In the genomic region with DNA sequence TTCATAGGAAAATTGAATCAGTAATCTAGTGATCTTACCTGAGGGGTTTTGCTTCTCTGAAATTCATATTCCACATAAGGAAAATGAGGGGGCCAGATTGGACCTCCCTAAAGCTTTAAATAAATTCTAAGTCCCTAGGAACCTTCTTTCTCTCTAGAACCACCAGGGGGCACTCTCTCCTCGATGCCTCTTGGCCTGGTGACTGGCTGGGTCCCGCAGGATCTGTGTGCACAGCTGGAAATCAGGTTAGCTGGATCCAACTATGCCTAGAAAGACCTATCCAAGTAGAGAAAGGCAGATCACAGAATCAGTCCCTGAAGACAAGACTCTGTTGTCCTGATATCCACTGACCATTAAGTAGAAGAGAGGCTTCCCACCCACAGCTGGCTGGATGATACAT, we compare ENCODE assay signal across 9 mouse cellular contexts. TPM values are rescaled to one million over a fixed set of nuclear protein-coding genes. Genes with fewer than 3 reads are reported as not detected.
DNase-seq lines count a peak whose midpoint lies in the region; ATAC-seq and TF ChIP-seq lines count a peak whose summit lies in the region.
"Had no signal": no experiment of that assay in that cellular context is flagged by ENCODE, and none has a peak within 500 bp of the region (broad histone marks: within the 10 kb centered on the region; RNA-seq: fewer than 3 reads in every experiment).

No protein-coding gene starts in this region.

- no peak overlapping the region for H3K27ac ChIP-seq in forebrain, embryonic 11.5 days (ENCODE audit: low read depth, low read length)
- H3K27ac ChIP-seq in forebrain, embryonic 15.5 days (replicated peaks) = no peak overlapping the region
- H3K27ac ChIP-seq in lung, embryonic 14.5 days (ENCODE audit: low read depth) = no peak overlapping the region
- 0 out of 2 replicates have a peak overlapping the region, but pooled peaks have one; percentile 14 for H3K27ac ChIP-seq in stomach, embryonic 16.5 days (ENCODE audit: low read length)
- H3K27ac ChIP-seq: macrophage had no signal

- no peak for TF ChIP-seq POLR2A in brain, embryonic 14.5 days (IDR thresholded peaks at IDR 0.05; ENCODE audit: borderline replicate concordance, extremely low read depth, insufficient read depth, insufficient read length, poor library complexity, severe bottlenecking)

- TF ChIP-seq CTCF in brain, embryonic 14.5 days (IDR thresholded peaks at IDR 0.05; ENCODE audit: borderline replicate concordance, extremely low read depth, insufficient read depth, insufficient read length) = peak; percentile 85
- peak; percentile 92 for TF ChIP-seq CTCF in lung, embryonic 14.5 days (IDR thresholded peaks at IDR 0.05; ENCODE audit: low read depth)

- no peak overlapping the region for H3K9ac ChIP-seq in forebrain, embryonic 11.5 days (ENCODE audit: low read length)
- H3K9ac ChIP-seq in forebrain, embryonic 15.5 days (replicated peaks) = no peak overlapping the region
- no peak overlapping the region for H3K9ac ChIP-seq in lung, embryonic 14.5 days
- H3K9ac ChIP-seq in stomach, embryonic 16.5 days (ENCODE audit: low read length) = no peak overlapping the region

- H3K4me3 ChIP-seq in forebrain, embryonic 11.5 days (ENCODE audit: low read depth, low read length) = no peak overlapping the region
- no peak overlapping the region for H3K4me3 ChIP-seq in forebrain, embryonic 15.5 days
- no peak overlapping the region for H3K4me3 ChIP-seq in lung, embryonic 14.5 days (ENCODE audit: low read depth, low read length)
- H3K4me3 ChIP-seq in stomach, embryonic 16.5 days (replicated peaks; ENCODE audit: low read length) = no peak overlapping the region

- no peaks in the 10 kb centered on the region for H3K36me3 ChIP-seq in forebrain, embryonic 11.5 days (ENCODE audit: control insufficient read depth, insufficient read depth, low read length)
- no peaks in the 10 kb centered on the region for H3K36me3 ChIP-seq in forebrain, embryonic 15.5 days
- H3K36me3 ChIP-seq in lung, embryonic 14.5 days (ENCODE audit: insufficient read depth) = peaks cover 11% of the 10 kb centered on the region
- 0 out of 2 replicates have a peak, but pooled peaks cover under 1% of the 10 kb centered on the region for H3K36me3 ChIP-seq in stomach, embryonic 16.5 days (ENCODE audit: control insufficient read depth, insufficient read depth, low read length)

- ATAC-seq in forebrain, embryonic 11.5 days (replicated peaks; ENCODE audit: low FRiP score) = no peak
- no peak for ATAC-seq in forebrain, embryonic 15.5 days (replicated peaks)
- ATAC-seq in lung, embryonic 14.5 days (ENCODE audit: insufficient read depth) = no peak
- peak; percentile 39; the same call in 1 of the 2 replicates for ATAC-seq in stomach, embryonic 16.5 days (ENCODE audit: insufficient read depth, low FRiP score)

- H3K4me1 ChIP-seq in forebrain, embryonic 11.5 days (replicated peaks; ENCODE audit: control insufficient read depth, insufficient read depth, low read length) = no peaks in the 10 kb centered on the region
- 0 out of 2 replicates have a peak, but pooled peaks cover 3% of the 10 kb centered on the region for H3K4me1 ChIP-seq in forebrain, embryonic 15.5 days
- no peaks in the 10 kb centered on the region for H3K4me1 ChIP-seq in lung, embryonic 14.5 days (ENCODE audit: insufficient read depth)
- H3K4me1 ChIP-seq in stomach, embryonic 16.5 days (ENCODE audit: control insufficient read depth, insufficient read depth, low read length) = no peaks in the 10 kb centered on the region

- no peaks in the 10 kb centered on the region for H3K27me3 ChIP-seq in forebrain, embryonic 11.5 days (ENCODE audit: control insufficient read depth, insufficient read depth, low read length)
- no peaks in the 10 kb centered on the region for H3K27me3 ChIP-seq in forebrain, embryonic 15.5 days
- H3K27me3 ChIP-seq in lung, embryonic 14.5 days (ENCODE audit: insufficient read depth, low read length) = no peaks in the 10 kb centered on the region
- H3K27me3 ChIP-seq in stomach, embryonic 16.5 days (ENCODE audit: control insufficient read depth, insufficient read depth, low read length) = no peaks in the 10 kb centered on the region

- no peaks in the 10 kb centered on the region for H3K9me3 ChIP-seq in forebrain, embryonic 11.5 days (ENCODE audit: control insufficient read depth, low read length)
- no peaks in the 10 kb centered on the region for H3K9me3 ChIP-seq in forebrain, embryonic 15.5 days
- no peaks in the 10 kb centered on the region for H3K9me3 ChIP-seq in lung, embryonic 14.5 days (ENCODE audit: low read depth, low read length)
- H3K9me3 ChIP-seq in stomach, embryonic 16.5 days (replicated peaks; ENCODE audit: control insufficient read depth, low read length) = no peaks in the 10 kb centered on the region

- 0% methylated on average over 2 of the region's 2 CpGs for WGBS in forebrain, embryonic 11.5 days
- WGBS in forebrain, embryonic 15.5 days = 2% methylated on average over 2 of the region's 2 CpGs
- 0% methylated on average over 2 of the region's 2 CpGs for WGBS in lung, embryonic 14.5 days
- 0% methylated on average over 2 of the region's 2 CpGs for WGBS in stomach, embryonic 16.5 days

- no peak overlapping the region for H3K4me2 ChIP-seq in forebrain, embryonic 11.5 days (ENCODE audit: low read depth, low read length, severe bottlenecking)
- H3K4me2 ChIP-seq in forebrain, embryonic 15.5 days (replicated peaks) = no peak overlapping the region
- H3K4me2 ChIP-seq in lung, embryonic 14.5 days = no peak overlapping the region
- no peak overlapping the region for H3K4me2 ChIP-seq in stomach, embryonic 16.5 days (ENCODE audit: low read depth, low read length)

- DNase-seq in forebrain, embryonic 11.5 days (ENCODE audit: low spot score) = peak; percentile 76
- DNase-seq in B cell, adult 2 months = peak; percentile 36 to 37
- peak; percentile 83 for DNase-seq in brain, embryonic 14.5 days (ENCODE audit: low read depth)
- peak; percentile 21 to 63 for DNase-seq in frontal cortex, postnatal 36 days (ENCODE audit: low spot score in 2 of 2)
- DNase-seq in kidney, postnatal 10 days = peak; percentile 83
- DNase-seq in lung, embryonic 14.5 days = peak; percentile 96

RNA-seq across cellular contexts. Expression of gene Sparc, which starts 33.2 kb away (rescaled TPM):
- 348 and 407 TPM in 2 replicates for polyA plus RNA-seq in forebrain, embryonic 11.5 days (2014; fragmentation: Nextera tagmentation; extraction: Ambion mirVana)
- 320 and 352 TPM in 2 replicates for polyA plus RNA-seq in forebrain, embryonic 15.5 days (2015; fragmentation: Nextera tagmentation; extraction: Ambion mirVana)
- 340 and 497 TPM in 2 replicates for polyA plus RNA-seq in brain, embryonic 14.5 days (2012; rRNA removed)
- 1,429 and 1,454 TPM in 2 replicates for polyA plus RNA-seq in lung, embryonic 14.5 days (2014; fragmentation: Nextera tagmentation; extraction: Ambion mirVana)
- 2,158 and 2,387 TPM in 2 replicates for polyA plus RNA-seq in stomach, embryonic 16.5 days (2015; fragmentation: Nextera tagmentation; extraction: Ambion mirVana)

RNA-seq across cellular contexts. Expression of gene Fat2, which starts 53.4 kb away (rescaled TPM):
- 0.01 and 0.04 TPM in 2 replicates for polyA plus RNA-seq in forebrain, embryonic 11.5 days (2014; fragmentation: Nextera tagmentation; extraction: Ambion mirVana)
- 0.03 TPM in 2 replicates for polyA plus RNA-seq in forebrain, embryonic 15.5 days (2015; fragmentation: Nextera tagmentation; extraction: Ambion mirVana)
- polyA plus RNA-seq in brain, embryonic 14.5 days (2012; rRNA removed) = 0.18 and 0.51 TPM in 2 replicates
- 0.29 and 0.53 TPM in 2 replicates for polyA plus RNA-seq in lung, embryonic 14.5 days (2014; fragmentation: Nextera tagmentation; extraction: Ambion mirVana)
- polyA plus RNA-seq in stomach, embryonic 16.5 days (2015; fragmentation: Nextera tagmentation; extraction: Ambion mirVana) = 0.97 and 1.2 TPM in 2 replicates
- polyA plus RNA-seq: macrophage had no signal

Comparison
In these comparisons a context has a peak if more than half of its experiments do, and no peak if none do; other contexts are left out.
1. DNase-seq: peak in every context shown above with its lines; median percentile 96 in lung, embryonic 14.5 days; 83 in brain, embryonic 14.5 days; 83 in kidney, postnatal 10 days; 76 in forebrain, embryonic 11.5 days; 42 in frontal cortex, postnatal 36 days; 36 in B cell, adult 2 months.